Mouse (Mus musculus) small intestine, adult 2 months (tissue): Measurements from ENCODE around the gene Arsa.

ENCODE experiments used
- CTCF ChIP-seq: fragments of 200-500 bp; IDR thresholded peaks from 2 replicates; pipeline ENCODE4 v1.5.1; 2012; ENCODE audit warnings: low read depth, mild to moderate bottlenecking, control low read depth, inconsistent platforms, low read length, moderate library complexity, mixed read lengths; ENCODE audit not compliant: insufficient replicate concordance, insufficient read length; ENCODE audit errors: extremely low read depth
- POLR2A ChIP-seq: fragments of 200-500 bp; IDR thresholded peaks from 2 replicates; pipeline ENCODE4 v1.6.1; 2012; ENCODE audit warnings: low read depth, mild to moderate bottlenecking, control low read depth, inconsistent platforms, low read length, moderate library complexity

DNA sequence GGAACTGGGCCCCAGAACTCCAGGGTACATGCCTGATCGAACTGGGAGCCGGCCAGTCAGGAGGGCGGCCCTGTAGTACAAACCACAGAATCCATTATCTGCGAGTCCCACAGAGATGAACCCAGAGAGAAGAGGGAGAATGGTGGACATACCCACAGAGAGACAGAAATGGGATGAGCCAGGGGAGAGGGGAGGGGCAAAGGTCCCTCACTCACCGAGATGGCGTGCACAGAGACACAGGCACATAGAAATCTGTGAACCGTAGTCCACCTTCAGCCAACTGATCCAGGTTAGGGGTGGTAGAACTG, 2.0 kb downstream of the Arsa start:
- TF ChIP-seq CTCF (no peak), POLR2A (no peak)
